Mouse (Mus musculus) urinary bladder, postnatal 36 days (tissue): ENCODE results near the gene Axl.

Source experiments
- DNase-seq, 2 experiments: peaks; one replicate each; pipeline ENCODE4 v3.0.0; 2022; ENCODE audit warnings: low spot score in 2 of 2, mixed read lengths in 1 of 2

Gene Axl

DNA sequence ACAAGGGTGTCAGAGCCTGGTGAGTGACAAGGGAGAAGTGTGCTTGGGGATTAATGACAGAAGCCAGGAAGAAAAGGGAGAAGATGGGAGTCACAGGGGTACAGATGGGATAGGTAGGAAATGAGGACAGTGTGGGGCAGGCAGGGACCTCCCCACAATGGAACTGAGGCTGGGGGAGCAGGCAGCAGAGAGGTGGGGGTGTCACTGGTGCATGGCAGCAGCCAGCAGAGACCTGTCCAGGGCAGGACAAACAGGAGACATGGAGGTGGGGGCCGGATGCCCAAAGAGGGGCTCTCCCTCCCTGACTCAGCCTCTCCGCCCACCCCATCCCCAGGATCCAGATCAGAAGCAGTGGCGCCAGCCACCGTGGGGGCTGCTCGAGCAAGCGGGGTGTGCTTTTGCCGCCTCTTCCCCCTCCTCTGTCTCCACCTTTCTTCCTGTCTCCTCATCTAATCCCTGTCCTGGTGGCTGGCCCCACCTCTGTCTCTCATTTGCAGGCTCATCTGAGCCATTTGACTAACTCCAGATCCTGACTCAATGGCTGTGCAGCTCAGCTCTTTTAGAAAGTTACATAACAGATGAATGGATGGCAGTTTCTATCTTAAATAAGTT, 77.9 kb downstream of the Axl start:
- DNase-seq, result no peak

DNA sequence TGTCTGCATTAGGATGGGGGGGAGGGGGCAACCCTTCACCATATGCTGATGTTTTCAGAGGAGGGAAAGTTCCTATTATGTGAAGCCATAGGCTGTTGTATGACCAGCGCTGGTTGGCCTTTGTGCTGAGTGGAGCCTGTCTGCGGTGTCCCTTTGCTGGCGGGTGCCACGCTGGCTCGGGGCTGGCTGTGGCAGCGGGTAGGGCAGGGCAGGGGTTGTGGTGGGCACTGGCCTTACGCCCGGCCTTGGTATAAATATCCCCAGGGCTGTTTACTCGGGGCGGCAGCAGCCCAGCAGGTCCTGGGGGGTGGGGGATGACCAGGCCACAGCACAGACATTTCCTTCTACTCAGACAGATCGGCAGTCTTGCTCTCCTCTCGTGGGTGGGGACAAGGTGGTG, 78.5 kb downstream of the Axl start:
- DNase-seq, result no peak

DNA sequence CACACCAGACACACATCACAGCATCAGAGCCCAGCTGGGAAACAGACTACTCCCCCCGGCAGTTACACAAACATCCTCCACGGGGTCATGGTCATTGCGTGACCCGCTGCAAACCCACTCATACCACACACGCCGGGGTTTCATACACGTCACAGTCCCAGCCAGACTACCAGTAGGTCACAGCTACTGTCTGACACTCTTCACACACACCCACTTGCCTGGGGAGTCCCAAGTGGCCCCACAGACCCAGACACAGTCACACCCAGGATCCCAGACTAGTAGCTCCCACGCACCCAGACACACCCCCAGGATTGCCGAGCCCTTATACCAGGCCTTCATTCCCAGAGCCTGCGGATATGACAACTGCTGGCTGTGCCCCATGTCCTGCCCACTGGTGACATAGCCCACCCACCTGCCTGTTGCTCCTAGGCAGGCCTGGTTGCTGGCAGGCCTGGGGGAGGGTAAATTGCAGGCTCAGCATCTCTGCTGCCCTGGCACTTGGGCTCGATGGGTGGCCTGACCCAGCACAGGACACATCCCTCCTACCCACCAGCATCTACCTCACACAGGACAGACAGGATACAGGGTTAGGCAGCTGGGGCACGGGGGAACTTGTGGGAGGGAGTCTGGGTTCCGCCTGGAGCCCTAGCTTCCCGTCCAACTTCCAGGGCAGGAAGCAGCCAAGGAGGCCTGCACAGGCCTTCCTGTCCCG, 80.8 kb downstream of the Axl start:
- no peak for DNase-seq
